Mouse (Mus musculus) MEL (cell line): Measurements from ENCODE around the gene Ecm1. TPM values are rescaled to one million over a fixed set of nuclear protein-coding genes. Genes with fewer than 3 reads are reported as not detected.
A peak's percentile ranks its signal among the peaks of the same experiment; 100 is the strongest.

Experiments
- DNase-seq: peaks from one replicate; pipeline ENCODE4 v3.0.0; 2011; ENCODE audit warnings: low read depth, low spot score
- H3K27ac ChIP-seq: 2 replicates; pipeline ENCODE4 v1.5.1; 2012; ENCODE audit warnings: low read depth, mild to moderate bottlenecking, control low read depth, low read length, moderate library complexity; ENCODE audit not compliant: control insufficient read depth
- H3K27me3 ChIP-seq, 2 experiments: fragments of 150-350 bp in 1 of 2; sonication (generic) in 1 of 2; 2 replicates each; pipeline ENCODE4 v1.6.1; 2012; ENCODE audit warnings: low read length in 2 of 2, mild to moderate bottlenecking in 2 of 2, improper control_type of control experiment in 1 of 2, moderate library complexity in 1 of 2; ENCODE audit not compliant: insufficient read depth in 2 of 2, control insufficient read depth in 1 of 2
- H3K36me3 ChIP-seq, 2 experiments: 2 replicates each; pipeline ENCODE4 v1.6.1; 2012 to 2014; ENCODE audit warnings: low read length in 2 of 2, improper control_type of control experiment in 1 of 2, inconsistent platforms in 1 of 2, mild to moderate bottlenecking in 1 of 2; ENCODE audit not compliant: insufficient read depth in 2 of 2, control insufficient read depth in 1 of 2
- H3K4me1 ChIP-seq, 2 experiments: fragments of 150-350 bp in 1 of 2; sonication (generic) in 1 of 2; 2 replicates each; pipeline ENCODE4 v1.6.1; 2012; ENCODE audit warnings: low read length in 2 of 2, improper control_type of control experiment in 1 of 2, mild to moderate bottlenecking in 1 of 2; ENCODE audit not compliant: insufficient read depth in 2 of 2, control insufficient read depth in 1 of 2
- H3K4me3 ChIP-seq, 2 experiments: fragments of 150-350 bp in 1 of 2; sonication (generic) in 1 of 2; 2 replicates each; pipeline ENCODE4 v1.5.1; 2012; ENCODE audit warnings: low read depth in 2 of 2, low read length in 2 of 2, mild to moderate bottlenecking in 2 of 2, moderate library complexity in 2 of 2, control low read depth in 1 of 2, improper control_type of control experiment in 1 of 2; ENCODE audit not compliant: control insufficient read depth in 1 of 2, insufficient read depth in 1 of 2
- H3K79me2 ChIP-seq: 2 replicates; pipeline ENCODE4 v1.6.1; 2012; ENCODE audit warnings: mild to moderate bottlenecking, low read length, moderate library complexity; ENCODE audit not compliant: control insufficient read depth, poor library complexity, insufficient read depth
- H3K9ac ChIP-seq: 2 replicates; pipeline ENCODE4 v1.6.1; 2012; ENCODE audit warnings: low read depth, mild to moderate bottlenecking, control low read depth, low read length, moderate library complexity; ENCODE audit not compliant: control insufficient read depth, poor library complexity, severe bottlenecking
- H3K9me3 ChIP-seq: fragments of 150-350 bp; sonication (generic); replicated peaks from 2 replicates; pipeline ENCODE4 v1.6.1; 2012; ENCODE audit warnings: mild to moderate bottlenecking, low read length, improper control_type of control experiment, moderate library complexity; ENCODE audit not compliant: insufficient read depth
- BHLHE40 ChIP-seq: IDR thresholded peaks from 2 replicates; pipeline ENCODE4 v1.6.1; 2012; ENCODE audit warnings: low read depth, mild to moderate bottlenecking, inconsistent platforms, low read length, improper control_type of control experiment, borderline replicate concordance
- CHD1 ChIP-seq: IDR thresholded peaks from 2 replicates; pipeline ENCODE4 v1.6.1; 2012; ENCODE audit warnings: low read depth, mild to moderate bottlenecking, inconsistent platforms, low read length, improper control_type of control experiment
- CHD2 ChIP-seq: IDR thresholded peaks from 2 replicates; pipeline ENCODE4 v1.6.1; 2011; ENCODE audit warnings: low read length, improper control_type of control experiment
- E2F4 ChIP-seq: IDR thresholded peaks from 2 replicates; pipeline ENCODE4 v1.6.1; 2011; ENCODE audit warnings: low read depth, low read length, improper control_type of control experiment, borderline replicate concordance
- ELF1 ChIP-seq: IDR thresholded peaks from 2 replicates; pipeline ENCODE4 v1.6.1; 2014; ENCODE audit warnings: low read depth, mild to moderate bottlenecking, inconsistent platforms, low read length, improper control_type of control experiment, moderate library complexity
- EP300 ChIP-seq, 2 experiments: IDR thresholded peaks; 2 replicates each; pipeline ENCODE4 v1.6.1; 2011; ENCODE audit warnings: improper control_type of control experiment in 2 of 2, low read length in 2 of 2, low read depth in 1 of 2, mild to moderate bottlenecking in 1 of 2
- GATA1 ChIP-seq: IDR thresholded peaks from 2 replicates; pipeline ENCODE4 v1.6.1; 2011; ENCODE audit warnings: low read depth, low read length, improper control_type of control experiment
- JUND ChIP-seq: IDR thresholded peaks from 2 replicates; pipeline ENCODE4 v1.6.1; 2011; ENCODE audit warnings: low read depth, mild to moderate bottlenecking, improper control_type of control experiment, low read length
- KAT2A ChIP-seq: conservative IDR thresholded peaks from 2 replicates; pipeline ENCODE4 v1.6.1; 2012; ENCODE audit warnings: low read depth, low read length, improper control_type of control experiment, inconsistent platforms
- MAZ ChIP-seq: IDR thresholded peaks from 2 replicates; pipeline ENCODE4 v1.6.1; 2012; ENCODE audit warnings: low read depth, mild to moderate bottlenecking, inconsistent platforms, low read length, improper control_type of control experiment
- MEF2A ChIP-seq: IDR thresholded peaks from 2 replicates; pipeline ENCODE4 v1.6.1; 2014; ENCODE audit warnings: low read depth, mild to moderate bottlenecking, inconsistent platforms, low read length, improper control_type of control experiment; ENCODE audit not compliant: poor library complexity, insufficient replicate concordance, severe bottlenecking; ENCODE audit errors: extremely low read depth
- MXI1 ChIP-seq: IDR thresholded peaks from 2 replicates; pipeline ENCODE4 v1.6.1; 2011; ENCODE audit warnings: mild to moderate bottlenecking, low read depth, low read length, improper control_type of control experiment
- MYC ChIP-seq: IDR thresholded peaks from 2 replicates; pipeline ENCODE4 v1.6.1; 2011; ENCODE audit warnings: low read depth, mild to moderate bottlenecking, low read length, improper control_type of control experiment, moderate library complexity
- NELFE ChIP-seq: IDR thresholded peaks from 2 replicates; pipeline ENCODE4 v1.6.1; 2011; ENCODE audit warnings: low read depth, low read length, improper control_type of control experiment
- NRF1 ChIP-seq: IDR thresholded peaks from 2 replicates; pipeline ENCODE4 v1.6.1; 2014; ENCODE audit warnings: low read depth, mild to moderate bottlenecking, inconsistent platforms, low read length, improper control_type of control experiment, moderate library complexity; ENCODE audit not compliant: poor library complexity, insufficient read depth, severe bottlenecking
- POLR2A ChIP-seq, 2 experiments: IDR thresholded peaks; 2 replicates each; pipeline ENCODE4 v1.6.1; 2011 to 2012; ENCODE audit warnings: low read length in 2 of 2, mild to moderate bottlenecking in 2 of 2, control low read depth in 1 of 2, improper control_type of control experiment in 1 of 2, low read depth in 1 of 2, moderate library complexity in 1 of 2; ENCODE audit not compliant: control insufficient read depth in 1 of 2, insufficient read depth in 1 of 2, poor library complexity in 1 of 2
- POLR2AphosphoS2 ChIP-seq: IDR thresholded peaks from 2 replicates; pipeline ENCODE4 v1.6.1; 2011; ENCODE audit warnings: low read length, improper control_type of control experiment
- SIN3A ChIP-seq: IDR thresholded peaks from 2 replicates; pipeline ENCODE4 v1.6.1; 2012; ENCODE audit warnings: low read length, improper control_type of control experiment, inconsistent platforms
- SMC3 ChIP-seq: IDR thresholded peaks from 2 replicates; pipeline ENCODE4 v1.6.1; 2011; ENCODE audit warnings: low read depth, low read length, improper control_type of control experiment
- TAL1 ChIP-seq: IDR thresholded peaks from 2 replicates; pipeline ENCODE4 v1.6.1; 2012; ENCODE audit warnings: mild to moderate bottlenecking, inconsistent platforms, low read length, moderate library complexity, mixed read lengths
- TBP ChIP-seq: IDR thresholded peaks from 2 replicates; pipeline ENCODE4 v1.8.0; 2011; ENCODE audit warnings: low read depth, low read length, improper control_type of control experiment
- TCF12 ChIP-seq: IDR thresholded peaks from 2 replicates; pipeline ENCODE4 v1.6.1; 2014; ENCODE audit warnings: low read depth, mild to moderate bottlenecking, inconsistent platforms, low read length, improper control_type of control experiment, moderate library complexity
- UBTF ChIP-seq: IDR thresholded peaks from 2 replicates; pipeline ENCODE4 v1.6.1; 2012; ENCODE audit warnings: low read depth, mild to moderate bottlenecking, inconsistent platforms, low read length, improper control_type of control experiment, moderate library complexity, borderline replicate concordance; ENCODE audit not compliant: insufficient read depth
- USF2 ChIP-seq, 2 experiments: IDR thresholded peaks; 2 replicates each; pipeline ENCODE4 v1.6.1; 2011 to 2012; ENCODE audit warnings: improper control_type of control experiment in 2 of 2, low read length in 2 of 2, borderline replicate concordance in 1 of 2, inconsistent platforms in 1 of 2, low read depth in 1 of 2, mild to moderate bottlenecking in 1 of 2; ENCODE audit not compliant: insufficient read depth in 1 of 2
- ZC3H11A ChIP-seq: IDR thresholded peaks from 2 replicates; pipeline ENCODE4 v1.6.1; 2012; ENCODE audit warnings: low read depth, mild to moderate bottlenecking, inconsistent platforms, low read length, improper control_type of control experiment
- ZKSCAN1 ChIP-seq: IDR thresholded peaks from 2 replicates; pipeline ENCODE4 v1.6.1; 2012; ENCODE audit warnings: low read depth, mild to moderate bottlenecking, inconsistent platforms, low read length, improper control_type of control experiment, moderate library complexity
- ZMIZ1 ChIP-seq: IDR thresholded peaks from 2 replicates; pipeline ENCODE4 v1.6.1; 2012; ENCODE audit warnings: low read depth, mild to moderate bottlenecking, inconsistent platforms, low read length, improper control_type of control experiment, moderate library complexity
- polyA plus RNA-seq, 2 experiments: library from polyadenylated mRNA; stranded (reverse) in 1 of 2; unstranded in 1 of 2; fragments of >175 nt in 1 of 2; fragments of >200 nt in 1 of 2; gene quantifications; 2 replicates each; pipeline versions ENCODE4 v1.2.1 to v1.2.4; 2012; ENCODE audit warnings: low replicate concordance in 2 of 2, low read depth in 1 of 2; ENCODE audit not compliant: insufficient read length in 2 of 2, insufficient read depth in 1 of 2, missing spikeins in 1 of 2
- total RNA-seq: library from RNA; depleted of rRNA; stranded (reverse); fragments of 300-350 nt; gene quantifications from 2 replicates; pipeline ENCODE4 v1.2.3, GENCODE M21; 2012; rRNA removed

The Ecm1 gene
- total RNA-seq: 0.39 and 1.0 TPM in 2 replicates
- polyA plus RNA-seq: 1 to 10 TPM in 1 of 2 experiments, not detected in 1; 9.5 TPM

- Histone ChIP-seq H3K36me3 (peaks cover 17 to 20% of the 10 kb centered on the region in 2 experiments), H3K79me2 (no peaks in the 10 kb centered on the region), H3K9me3 (no peaks in the 10 kb centered on the region), H3K27ac (peak within 1 kb of the TSS; percentile 5; the same call in 1 of the 2 replicates), H3K27me3 (no peaks in the 10 kb centered on the region), H3K4me3 (no peak within 1 kb of the TSS), H3K9ac (peak within 1 kb of the TSS; percentile 7; the same call in 1 of the 2 replicates), H3K4me1 (peaks cover 0 to 19% of the 10 kb centered on the region in 2 experiments; a peak in 2 of 4 replicates)
- TF ChIP-seq ZMIZ1: no peak; the same call in 1 of the 2 replicates
- no peak for TF ChIP-seq ELF1
- TF ChIP-seq MEF2A: no peak
- peak in 1 of 2 experiments; percentile 74; a peak in 2 of 4 replicates for TF ChIP-seq POLR2A (IDR thresholded peaks at IDR 0.05; ENCODE audit: control insufficient read depth in 1 of 2, insufficient read depth in 1 of 2, low read depth in 1 of 2, low read length in 2 of 2, poor library complexity in 1 of 2)
- no peak for TF ChIP-seq ZC3H11A
- TF ChIP-seq CHD2: no peak
- no peak for TF ChIP-seq MAZ
- TF ChIP-seq NELFE: no peak
- peak; percentile 82 for TF ChIP-seq TBP
- TF ChIP-seq SMC3: peak; percentile 33; the same call in 1 of the 2 replicates
- peak; percentile 65 for TF ChIP-seq TAL1
- peak; percentile 69; the same call in 1 of the 2 replicates for TF ChIP-seq JUND
- TF ChIP-seq GATA1: no peak
- TF ChIP-seq EP300 (IDR thresholded peaks at IDR 0.05; ENCODE audit: low read depth in 1 of 2, low read length in 2 of 2): peak; percentile 35 to 45; a peak in 1 of 4 replicates
- TF ChIP-seq CHD1: no peak
- peak; percentile 91 for DNase-seq
Observed at GRCm38 (mm10) chr3:95739353-95740104, at the start of gene Ecm1. Ecm1 (minus strand) TSS chr3:95739569.

- peaks cover 4 to 64% of the 10 kb centered on the region in 2 experiments for H3K36me3 ChIP-seq
Observed at GRCm38 (mm10) chr3:95785501-95785900, 46.1 kb upstream of the Ecm1 start.

More at GRCm38 (mm10) chr3:95785501-95785900, 46.1 kb upstream of the Ecm1 start:
- no peak overlapping the region for H3K4me3 ChIP-seq
- peaks cover 6% of the 10 kb centered on the region for H3K79me2 ChIP-seq
- TF ChIP-seq UBTF (no peak), SIN3A (no peak), E2F4 (no peak), MXI1 (no peak), CHD1 (no peak), NRF1 (no peak), POLR2AphosphoS2 (no peak), MYC (no peak), BHLHE40 (no peak), ZKSCAN1 (no peak), TBP (no peak), KAT2A (no peak), POLR2A (IDR thresholded peaks at IDR 0.05; ENCODE audit: control insufficient read depth in 1 of 2, insufficient read depth in 1 of 2, low read depth in 1 of 2, low read length in 2 of 2, poor library complexity in 1 of 2) (no peak), TCF12 (no peak), USF2 (IDR thresholded peaks at IDR 0.05; ENCODE audit: borderline replicate concordance in 1 of 2, insufficient read depth in 1 of 2, low read depth in 1 of 2, low read length in 2 of 2) (no peak), TAL1 (no peak)
- TF ChIP-seq, all 39 proteins: peak for 0
- H3K27me3 ChIP-seq: no peaks in the 10 kb centered on the region
- no peak for DNase-seq
- no peaks in the 10 kb centered on the region for H3K4me1 ChIP-seq
- H3K9me3 ChIP-seq: no peaks in the 10 kb centered on the region
- H3K9ac ChIP-seq: no peak overlapping the region
- no peak overlapping the region for H3K27ac ChIP-seq
